Mouse (Mus musculus) kidney, adult 2 months (tissue): ENCODE measurements around the gene Hspa13. TPM values are rescaled to one million over a fixed set of nuclear protein-coding genes. Genes with fewer than 3 reads are reported as not detected.

Experiments
- DNase-seq: peaks from one replicate; pipeline ENCODE4 v3.0.0; 2021
- H3K27ac ChIP-seq: fragments of 200-500 bp; 2 replicates; pipeline ENCODE4 v1.5.1; 2012; ENCODE audit warnings: low read depth, low read length, control low read depth, inconsistent platforms; ENCODE audit not compliant: insufficient read depth
- H3K27me3 ChIP-seq: fragments of 200-500 bp; replicated peaks from 2 replicates; pipeline ENCODE4 v1.6.1; 2012; ENCODE audit warnings: mild to moderate bottlenecking, moderate library complexity, low read length, inconsistent platforms; ENCODE audit not compliant: control insufficient read depth, insufficient read depth
- H3K36me3 ChIP-seq: fragments of 200-500 bp; 2 replicates; pipeline ENCODE4 v1.6.1; 2012; ENCODE audit warnings: mild to moderate bottlenecking, moderate library complexity, low read length, inconsistent platforms; ENCODE audit not compliant: control insufficient read depth, insufficient read depth
- H3K4me1 ChIP-seq: fragments of 200-500 bp; 2 replicates; pipeline ENCODE4 v1.6.1; 2011; ENCODE audit warnings: low read length; ENCODE audit not compliant: control insufficient read depth, insufficient read depth
- H3K4me3 ChIP-seq: fragments of 200-500 bp; 2 replicates; pipeline ENCODE4 v1.5.1; 2011; ENCODE audit warnings: mild to moderate bottlenecking, low read depth, low read length, control low read depth; ENCODE audit not compliant: insufficient read depth
- CTCF ChIP-seq: fragments of 200-500 bp; conservative IDR thresholded peaks from 2 replicates; pipeline ENCODE4 v1.5.1; 2011; ENCODE audit warnings: low read depth, mild to moderate bottlenecking, control low read depth, low read length, moderate library complexity, mixed read lengths; ENCODE audit not compliant: insufficient read depth, insufficient read length
- POLR2A ChIP-seq: fragments of 200-500 bp; IDR thresholded peaks from one replicate; pipeline ENCODE4 v1.6.1; 2011; ENCODE audit warnings: low read depth, low read length, control low read depth
- WGBS: fragments of 180-500 bp; shearing (Covaris S2); methylation state at CpG from one replicate; pipeline ENCODE4 v1.1.7; 2018; 5-methylcytosine and 5-hydroxymethylcytosine counted together
- polyA plus RNA-seq: library from polyadenylated mRNA; depleted of rRNA; stranded (reverse); fragments of >200 nt; gene quantifications from 2 replicates; pipeline ENCODE4 v1.2.3, GENCODE M21; 2012; rRNA removed

Gene Hspa13
- 5.1 and 6.0 TPM in 2 replicates for polyA plus RNA-seq

DNA sequence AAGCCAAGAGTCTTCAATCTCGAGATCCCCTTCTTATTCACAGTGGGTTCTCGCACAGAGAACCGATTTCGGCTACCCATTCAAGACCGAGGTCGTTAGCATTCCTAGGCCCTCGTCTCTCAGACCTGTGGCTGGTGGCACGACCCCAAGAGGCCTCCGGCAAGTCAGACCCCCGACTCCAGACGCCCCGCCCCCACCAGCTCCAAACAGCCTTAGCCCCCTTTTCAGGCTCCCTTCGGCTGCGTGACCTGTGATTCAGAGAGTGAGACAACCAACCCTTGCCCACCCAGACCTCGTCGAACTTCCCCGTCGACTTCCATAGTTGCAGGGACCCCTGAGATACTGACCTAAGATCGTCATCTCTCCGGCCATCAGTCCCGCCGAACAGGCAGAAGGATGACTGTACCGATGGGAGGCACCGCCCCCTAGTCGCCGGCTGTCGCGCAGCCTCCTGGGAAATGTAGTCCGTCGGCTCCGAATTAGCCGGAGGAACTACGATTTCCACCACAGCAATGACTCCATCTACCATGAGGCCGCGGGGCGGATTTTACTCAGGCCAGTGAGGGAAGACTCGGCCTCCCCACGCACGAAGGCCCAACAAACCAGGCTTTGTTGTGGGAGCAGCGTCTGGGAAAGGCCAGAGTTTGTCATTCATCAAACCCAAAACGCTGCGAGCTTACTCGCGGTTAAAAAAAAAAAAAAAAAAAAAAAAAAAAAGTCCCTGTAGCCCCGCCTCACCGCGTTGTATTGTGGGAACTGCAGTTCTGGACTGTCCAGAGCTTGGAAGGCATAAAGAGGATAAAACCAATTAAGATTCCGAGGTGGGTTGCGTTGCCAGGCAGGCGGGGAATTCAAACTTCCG, at the start of gene Hspa13:
Gene Hspa13 (minus strand): TSS at position 717 of the 862 bp plus-strand sequence.
- H3K4me1 ChIP-seq, result peaks cover 7% of the 10 kb centered on the region; the same call in 1 of the 2 replicates
- TF ChIP-seq POLR2A (no peak), CTCF (no peak)
- under 1% methylated on average over 51 of the region's 51 CpGs for WGBS
- peak within 1 kb of the TSS; percentile 19 for H3K27ac ChIP-seq
- H3K36me3 ChIP-seq, result no peaks in the 10 kb centered on the region
- peak within 1 kb of the TSS; percentile 79 for H3K4me3 ChIP-seq
- no peaks in the 10 kb centered on the region for H3K27me3 ChIP-seq
- DNase-seq, result peak; percentile 99

DNA sequence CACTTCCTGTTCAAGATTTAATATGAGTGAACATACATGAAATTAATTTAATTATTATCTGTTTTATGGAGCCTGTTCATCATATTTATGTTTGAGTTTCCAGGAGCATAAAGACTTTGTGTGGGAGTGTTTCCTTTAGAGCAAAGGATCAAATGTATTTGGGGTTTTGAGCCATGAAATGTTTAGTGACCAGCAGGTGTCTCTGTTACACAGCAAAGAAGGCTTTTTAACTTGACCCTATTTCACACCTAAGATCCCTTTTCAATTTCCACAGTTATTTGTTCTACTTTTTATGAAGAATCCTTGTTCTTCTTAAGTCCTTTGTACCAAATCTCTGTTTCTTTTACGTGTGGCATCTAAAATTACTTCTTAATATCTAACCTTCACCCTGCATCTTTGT, 12.4 kb upstream of the Hspa13 start:
- 51% methylated on average over 1 of the region's 1 CpGs for WGBS
- DNase-seq, result peak; percentile 37

DNA sequence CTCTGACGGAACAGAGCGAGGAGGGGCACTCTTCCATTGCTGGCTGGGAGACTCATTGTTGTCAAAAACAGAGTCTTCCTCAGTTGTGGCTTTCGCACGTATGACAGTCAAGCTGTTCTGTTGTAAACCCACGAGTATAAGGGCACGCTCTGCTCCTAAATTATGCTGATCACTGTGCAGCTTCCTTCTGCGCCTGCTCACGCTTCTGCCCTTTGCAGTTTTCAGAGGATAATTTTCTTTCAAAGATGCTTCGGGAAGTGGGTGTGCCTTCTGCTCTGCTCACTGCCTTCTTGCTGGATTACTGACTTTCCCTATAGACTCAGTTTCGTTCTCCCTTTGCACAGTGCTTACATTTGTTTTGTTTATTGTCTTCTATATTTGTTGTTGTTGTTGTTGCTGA, 6.3 kb upstream of the Hspa13 start:
- DNase-seq, result no peak

More for the DNA sequence above, 12.4 kb upstream of the Hspa13 start:
- Histone ChIP-seq H3K4me3 (no peak overlapping the region), H3K4me1 (no peaks in the 10 kb centered on the region), H3K36me3 (no peaks in the 10 kb centered on the region), H3K27ac (no peak overlapping the region), H3K27me3 (no peaks in the 10 kb centered on the region)
- TF ChIP-seq CTCF (0 out of 2 replicates have a peak, but pooled peaks have one; percentile 17), POLR2A (no peak)

DNA sequence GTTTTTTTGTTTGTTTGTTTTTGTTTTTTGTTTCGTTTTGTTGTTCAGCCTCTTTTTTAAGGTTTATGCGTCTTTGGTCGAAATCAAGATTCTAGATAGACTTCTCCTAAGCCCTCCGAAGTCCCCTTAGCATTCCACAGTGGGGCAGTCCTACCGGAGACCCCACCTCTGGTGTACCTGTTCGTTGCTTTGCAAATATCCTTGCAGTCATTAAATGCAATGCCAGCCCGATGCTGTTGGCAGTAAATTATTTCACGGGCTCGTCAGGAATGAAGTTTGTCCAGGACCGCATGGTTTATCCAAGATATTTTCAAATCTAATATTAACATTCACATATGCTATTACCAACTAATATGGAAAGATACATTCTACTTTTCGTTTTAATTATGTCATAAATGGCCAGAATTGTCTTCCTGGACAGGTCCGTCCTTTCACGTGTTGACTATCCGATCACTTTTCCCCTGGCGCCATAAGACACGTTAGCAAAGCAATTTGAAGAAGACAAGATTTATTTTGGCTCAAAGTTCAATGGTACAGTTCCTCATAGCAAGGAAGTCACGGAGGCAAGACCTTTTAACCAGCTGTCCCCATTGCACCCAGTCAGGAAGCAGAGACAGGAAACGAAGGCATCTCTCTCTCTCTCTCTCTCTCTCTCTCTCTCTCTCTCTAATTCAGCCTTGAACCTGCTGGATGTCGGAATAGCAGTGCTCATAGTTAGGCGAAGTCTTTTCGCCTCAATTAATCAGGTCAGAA, 522 bp upstream of the Hspa13 start:
- 7% methylated on average over 21 of the region's 21 CpGs for WGBS
- Histone ChIP-seq H3K27ac (peak overlapping the region; percentile 19), H3K27me3 (no peaks in the 10 kb centered on the region), H3K36me3 (no peaks in the 10 kb centered on the region), H3K4me1 (peaks cover 7% of the 10 kb centered on the region; the same call in 1 of the 2 replicates), H3K4me3 (peak overlapping the region; percentile 79)
- peak; percentile 37 for DNase-seq
- TF ChIP-seq CTCF (no peak), POLR2A (no peak)

More for the DNA sequence above, 6.3 kb upstream of the Hspa13 start:
- Histone ChIP-seq H3K27ac (no peak overlapping the region), H3K27me3 (no peaks in the 10 kb centered on the region), H3K4me1 (no peaks in the 10 kb centered on the region), H3K36me3 (no peaks in the 10 kb centered on the region), H3K4me3 (no peak overlapping the region)
- 88% methylated on average over 10 of the region's 10 CpGs for WGBS
- TF ChIP-seq CTCF, result no peak
- no peak for TF ChIP-seq POLR2A

DNA sequence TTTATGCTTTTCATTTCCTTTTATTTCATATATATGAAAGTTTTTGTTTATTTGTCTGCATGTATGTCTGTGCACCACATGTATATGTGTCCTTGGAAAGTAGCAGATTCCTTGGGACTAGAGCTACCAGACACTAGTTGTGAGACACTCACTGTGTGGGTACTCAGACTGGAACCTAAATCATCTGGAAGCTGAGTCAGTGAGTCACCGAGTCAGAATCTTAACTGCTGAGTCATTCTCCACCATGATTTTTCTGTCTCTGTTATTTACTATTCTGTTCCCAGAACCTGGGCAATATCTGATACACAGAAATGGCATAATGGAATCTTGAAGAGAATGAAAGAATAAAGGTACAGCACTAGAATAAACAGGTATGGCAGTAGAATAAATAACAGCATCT, 14.0 kb downstream of the Hspa13 start:
- 75% methylated on average over 1 of the region's 1 CpGs for WGBS
- TF ChIP-seq CTCF (no peak), POLR2A (no peak)
- Histone ChIP-seq H3K36me3 (peaks cover 5% of the 10 kb centered on the region), H3K4me1 (no peaks in the 10 kb centered on the region), H3K27ac (no peak overlapping the region), H3K4me3 (no peak overlapping the region), H3K27me3 (no peaks in the 10 kb centered on the region)
- DNase-seq, result no peak

DNA sequence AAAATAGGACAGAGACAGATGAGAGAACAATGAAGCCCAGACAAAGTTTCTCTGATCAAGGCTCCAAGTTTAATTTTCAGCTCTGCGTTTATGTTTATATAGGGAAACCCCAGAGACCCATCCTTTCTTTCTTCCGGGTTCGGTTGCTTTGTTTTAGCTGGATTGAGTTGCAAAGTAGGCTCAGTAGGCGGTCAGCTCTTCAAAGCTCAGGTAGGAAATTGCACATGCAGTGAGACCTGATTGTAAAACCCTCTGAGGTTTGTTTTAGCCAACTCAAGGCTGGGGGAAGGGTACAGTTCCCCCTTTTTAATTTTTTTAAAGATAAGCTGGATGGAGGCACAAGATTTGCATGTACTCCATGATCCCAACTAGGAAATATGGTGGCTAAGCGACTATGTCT, 16.8 kb downstream of the Hspa13 start:
- Histone ChIP-seq H3K27ac (no peak overlapping the region), H3K4me1 (no peaks in the 10 kb centered on the region), H3K4me3 (no peak overlapping the region), H3K27me3 (no peaks in the 10 kb centered on the region), H3K36me3 (no peaks in the 10 kb centered on the region)
- no peak for TF ChIP-seq CTCF
- DNase-seq, result no peak
- WGBS, result 52% methylated on average over 5 of the region's 5 CpGs

DNA sequence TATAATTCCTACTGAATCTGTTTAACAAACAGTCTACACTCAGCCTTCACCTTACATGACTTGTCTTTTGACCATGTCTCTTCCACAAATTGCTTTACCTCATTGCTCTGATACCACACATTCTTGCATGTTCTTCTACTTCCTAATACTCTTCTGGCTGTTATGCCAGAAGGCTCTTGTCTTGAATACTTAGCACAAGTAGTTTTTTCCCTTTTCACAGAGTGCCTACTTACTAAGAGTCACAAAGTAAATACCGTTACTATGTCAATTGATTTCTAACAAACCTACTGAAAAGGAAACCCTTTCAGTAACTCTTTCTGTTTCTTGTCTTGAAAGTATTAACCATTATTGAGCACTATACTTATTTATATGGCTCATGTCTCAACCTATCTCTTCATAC, 18.0 kb downstream of the Hspa13 start:
- 95% methylated on average over 1 of the region's 1 CpGs for WGBS
- Histone ChIP-seq H3K27me3 (no peaks in the 10 kb centered on the region), H3K4me3 (no peak overlapping the region), H3K36me3 (no peaks in the 10 kb centered on the region), H3K4me1 (no peaks in the 10 kb centered on the region), H3K27ac (no peak overlapping the region)
- no peak for DNase-seq
- TF ChIP-seq CTCF (no peak), POLR2A (no peak)
